Mouse (Mus musculus): ENCODE measurements around the gene Ppfia4.
"Not testable (repeated sequence)": the region's sequence is repeated elsewhere in the genome, so short reads cannot be mapped to it uniquely, and the experiment has no call there.

Gene Ppfia4

GRCm38 (mm10) chr1:134264341-134264740, 68.4 kb downstream of the Ppfia4 start:
- DNase-seq, result no peak

- not testable (repeated sequence) for DNase-seq
These were observed 83.0 kb downstream of the Ppfia4 start for GRCm38 (mm10) chr1:134249681-134250080.
